Mouse (Mus musculus): ENCODE results near the gene Cnn3.

GRCm38 (mm10) chr3:121448606-121449005, 22.3 kb downstream of the Cnn3 start:
- TF ChIP-seq CTCF (IDR thresholded peaks at IDR 0.05; ENCODE audit: low read depth) (no peak), EP300 (IDR thresholded peaks at IDR 0.05; ENCODE audit: low read depth) (no peak)

All from liver, postnatal 0 days (tissue).